Mouse (Mus musculus) embryonic fibroblast, embryonic 13.5 days (primary cell): ENCODE measurements at regions not wholly inside any gene's neighbourhood (a gene's known extent, or its start where the extent isn't known, plus 50 kb on each side); places are given as distances from the start of the nearest gene placed in this dataset.

ENCODE experiments used
- H3K27ac ChIP-seq: 2 replicates; pipeline ENCODE4 v1.5.1; 2012; ENCODE audit warnings: low read length, control low read depth, inconsistent platforms; ENCODE audit not compliant: insufficient read depth
- H3K4me1 ChIP-seq: 2 replicates; pipeline ENCODE4 v1.6.1; 2011; ENCODE audit warnings: low read length; ENCODE audit not compliant: control insufficient read depth, insufficient read depth
- H3K4me3 ChIP-seq: 2 replicates; pipeline ENCODE4 v1.5.1; 2011; ENCODE audit warnings: mild to moderate bottlenecking, control low read depth, low read length; ENCODE audit not compliant: insufficient read depth
- CTCF ChIP-seq: IDR thresholded peaks from 2 replicates; pipeline ENCODE4 v1.5.1; 2011; ENCODE audit warnings: mild to moderate bottlenecking, control low read depth, low read length, moderate library complexity, borderline replicate concordance; ENCODE audit not compliant: insufficient read depth
- POLR2A ChIP-seq: IDR thresholded peaks from 2 replicates; pipeline ENCODE4 v1.6.1; 2011; ENCODE audit warnings: low read depth, mild to moderate bottlenecking, control low read depth, low read length, moderate library complexity

DNA sequence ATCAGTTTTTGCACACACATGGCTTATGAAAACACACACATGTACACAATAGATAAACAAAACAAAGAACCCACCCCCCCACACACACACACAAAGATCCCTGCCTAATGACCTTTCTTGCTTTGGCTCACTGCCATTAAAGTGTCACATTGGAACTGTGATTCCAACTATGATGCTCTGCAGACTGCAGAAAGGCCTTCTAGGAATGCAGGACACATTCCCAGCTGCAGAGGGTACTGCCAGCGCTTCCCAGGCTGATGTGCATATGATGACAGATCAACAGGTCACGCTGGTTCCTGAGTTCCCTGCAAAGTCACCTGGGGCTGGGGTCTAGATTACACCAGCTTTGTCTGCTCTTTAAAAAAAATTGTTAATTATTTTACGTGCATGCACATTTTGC, 68.1 kb upstream of the Ppm1j start:
- H3K4me1 ChIP-seq = no peaks in the 10 kb centered on the region
- no peak overlapping the region for H3K27ac ChIP-seq
- TF ChIP-seq POLR2A = no peak
- no peak for TF ChIP-seq CTCF
- no peak overlapping the region for H3K4me3 ChIP-seq

DNA sequence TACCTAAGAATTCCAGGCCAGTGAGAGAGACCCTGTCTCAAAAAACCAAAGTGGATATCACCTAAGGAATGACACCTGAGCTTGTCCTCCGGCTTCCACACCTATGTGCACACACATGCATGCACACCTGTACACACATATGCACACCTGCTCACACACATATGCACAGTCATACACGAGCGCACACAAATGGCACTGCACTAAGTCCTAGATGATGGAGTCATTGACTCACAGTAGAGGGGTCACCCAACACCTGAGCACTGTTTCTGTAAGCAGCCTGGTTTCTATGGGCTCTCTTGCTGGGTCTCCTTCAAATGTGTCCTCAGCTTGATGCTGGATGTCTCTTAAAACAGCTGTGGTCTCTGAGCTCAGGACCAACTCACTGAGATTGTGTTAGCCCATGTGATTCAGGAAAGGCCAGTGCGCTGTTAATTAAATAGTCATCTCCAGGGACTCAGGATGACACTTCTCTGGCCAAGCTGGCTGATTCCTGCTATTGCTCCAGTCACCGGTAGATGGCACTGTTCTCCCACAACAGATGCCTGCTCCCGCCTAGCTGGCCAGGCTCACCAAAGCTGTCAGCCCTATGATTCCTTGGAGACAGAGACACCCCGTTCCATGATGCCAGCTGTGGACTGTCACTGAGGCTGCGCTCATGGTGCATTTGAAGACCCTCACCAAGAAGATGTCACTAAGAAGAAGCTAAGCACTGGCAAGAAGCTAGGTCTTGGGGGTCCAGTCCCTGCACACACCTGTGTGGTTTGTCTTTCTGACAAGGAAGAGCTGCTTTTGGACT, 66.8 kb upstream of the Ppm1j start:
- TF ChIP-seq CTCF (peak; percentile 97), POLR2A (no peak)
- Histone ChIP-seq H3K4me1 (no peaks in the 10 kb centered on the region), H3K27ac (no peak overlapping the region), H3K4me3 (no peak overlapping the region)

DNA sequence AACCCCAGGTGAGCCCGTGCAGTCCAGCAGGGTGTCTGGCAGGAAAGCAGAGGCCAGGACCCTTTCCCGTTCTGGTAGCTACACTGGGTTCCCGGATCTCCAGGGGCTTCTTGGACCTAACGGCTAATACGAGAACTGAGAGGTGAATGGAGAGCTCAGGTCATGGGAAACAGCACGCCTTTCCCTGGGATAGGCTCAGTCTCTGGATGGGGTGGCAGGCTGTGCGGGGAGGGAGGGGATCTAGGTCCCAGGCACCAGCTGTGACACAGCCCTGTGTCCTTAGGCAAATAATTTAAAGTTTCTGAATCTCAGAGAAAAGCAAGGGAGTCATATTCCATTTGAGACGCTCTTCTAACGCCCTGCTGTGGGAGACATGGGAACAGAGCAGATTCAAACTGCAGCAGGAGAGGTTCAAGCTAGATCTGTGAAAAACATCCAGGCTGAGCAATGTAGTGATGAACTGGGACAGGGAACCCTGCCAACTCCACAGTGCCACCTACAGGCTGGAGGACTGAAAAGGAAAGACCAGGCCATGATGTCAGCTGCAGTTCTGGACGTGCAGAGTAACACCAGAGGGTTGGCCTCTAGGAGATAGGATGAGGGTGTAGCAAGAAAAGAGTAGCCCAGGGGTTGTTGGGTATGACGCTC, 66.1 kb upstream of the Ppm1j start:
- Histone ChIP-seq H3K27ac (no peak overlapping the region), H3K4me1 (no peaks in the 10 kb centered on the region), H3K4me3 (no peak overlapping the region)
- TF ChIP-seq CTCF (peak; percentile 57; the same call in 1 of the 2 replicates), POLR2A (no peak)
